Mouse (Mus musculus) neural tube, embryonic 11.5 days (tissue): ENCODE data around the gene Esf1. TPM values are rescaled to one million over a fixed set of nuclear protein-coding genes. Genes with fewer than 3 reads are reported as not detected.
"Not testable (repeated sequence)": the region's sequence is repeated elsewhere in the genome, so short reads cannot be mapped to it uniquely, and the experiment has no call there.

ENCODE experiments used
- ATAC-seq: fragments of 200-750 bp; cut with Nextera tagmentation; 2 replicates; pipeline ENCODE4 v1.8.0; 2017; ENCODE audit warnings: moderate number of reproducible peaks, mild to moderate bottlenecking, moderate TSS enrichment, moderate library complexity; ENCODE audit not compliant: insufficient read depth, low FRiP score, low TSS enrichment
- DNase-seq: peaks from one replicate; pipeline ENCODE4 v3.0.0-alpha.2; 2015; ENCODE audit warnings: low spot score
- H3K27ac ChIP-seq: fragments of 300-500 bp; sonication (generic); 2 replicates; pipeline ENCODE4 v1.5.1; 2014; ENCODE audit warnings: low read depth, mild to moderate bottlenecking, low read length
- H3K27me3 ChIP-seq: fragments of 300-500 bp; sonication (generic); 2 replicates; pipeline ENCODE4 v1.6.1; 2014; ENCODE audit warnings: mild to moderate bottlenecking, low read length, mixed read lengths; ENCODE audit not compliant: control insufficient read depth, insufficient read depth
- H3K36me3 ChIP-seq: fragments of 300-500 bp; sonication (generic); 2 replicates; pipeline ENCODE4 v1.6.1; 2014; ENCODE audit warnings: mild to moderate bottlenecking, low read length, moderate library complexity, mixed read lengths; ENCODE audit not compliant: control insufficient read depth, insufficient read depth
- H3K4me1 ChIP-seq: fragments of 300-500 bp; sonication (generic); 2 replicates; pipeline ENCODE4 v1.6.1; 2014; ENCODE audit warnings: low read length, mixed read lengths; ENCODE audit not compliant: control insufficient read depth, insufficient read depth
- H3K4me2 ChIP-seq: fragments of 300-500 bp; sonication (generic); 2 replicates; pipeline ENCODE4 v1.6.1; 2014; ENCODE audit warnings: low read depth, mild to moderate bottlenecking, moderate library complexity
- H3K4me3 ChIP-seq: fragments of 300-500 bp; sonication (generic); 2 replicates; pipeline ENCODE4 v1.5.1; 2014; ENCODE audit warnings: low read depth, low read length
- H3K9ac ChIP-seq: fragments of 300-500 bp; sonication (generic); 2 replicates; pipeline ENCODE4 v1.6.1; 2014; ENCODE audit warnings: mild to moderate bottlenecking, low read length
- H3K9me3 ChIP-seq: fragments of 300-500 bp; sonication (generic); 2 replicates; pipeline ENCODE4 v1.6.1; 2016; ENCODE audit warnings: low read length; ENCODE audit not compliant: control insufficient read depth
- WGBS: fragments of 180-500 bp; shearing (Covaris S2); extraction: QIAGEN DNeasy Blood & Tissue Kit; methylation state at CpG from one replicate; pipeline ENCODE4 v1.1.7; 2014; 5-methylcytosine and 5-hydroxymethylcytosine counted together
- polyA plus RNA-seq: library from polyadenylated mRNA; unstranded; fragments of >200 nt; fragmentation: Nextera tagmentation; extraction: Ambion mirVana; gene quantifications from 2 replicates; pipeline ENCODE4 v1.2.1, GENCODE M21; 2014

Esf1 gene
- polyA plus RNA-seq, 1 experiment from 2014 or later: 27.5 TPM

DNA sequence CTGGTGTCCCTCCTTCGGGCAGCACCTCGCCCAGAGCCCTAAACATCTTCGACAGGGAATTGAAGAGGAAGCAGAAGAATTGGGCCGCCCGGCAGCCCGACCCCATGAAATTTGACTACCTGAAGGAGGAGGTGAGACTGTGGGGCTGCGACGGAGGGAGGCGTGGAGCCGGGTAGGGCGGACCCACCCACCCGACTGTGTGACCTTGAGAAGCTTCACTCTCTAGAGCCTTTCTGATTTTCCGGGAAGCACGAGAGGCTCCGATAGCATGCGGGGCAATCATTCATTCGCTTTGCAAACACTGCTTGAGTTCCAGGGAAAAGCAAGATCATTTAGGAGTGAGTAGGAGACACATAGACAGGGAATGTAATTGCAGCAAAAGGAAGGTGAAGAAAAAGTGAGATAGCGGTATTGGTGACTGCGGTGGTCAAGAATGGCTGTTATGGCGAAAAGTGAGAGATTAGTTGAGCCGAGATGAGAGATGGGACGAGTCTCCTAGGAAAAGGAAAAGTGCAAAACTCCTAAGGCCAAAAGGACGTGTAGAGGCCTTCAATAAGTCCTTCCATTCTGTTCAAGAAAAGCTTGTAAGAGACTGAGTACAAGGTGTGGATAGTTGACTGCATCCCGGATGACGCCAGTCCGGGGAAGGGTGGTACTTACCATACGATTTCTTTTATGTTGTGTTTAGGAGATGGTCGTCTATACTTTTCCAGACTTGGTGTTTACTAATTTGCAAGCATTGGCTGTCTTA lies 614 bp upstream of the Esf1 start:
- ATAC-seq (peak; percentile 83), DNase-seq (no peak)
- no peaks in the 10 kb centered on the region for H3K27me3 ChIP-seq
- H3K4me2 ChIP-seq: peak overlapping the region; percentile 76
- peak overlapping the region; percentile 85 for H3K9ac ChIP-seq
- no peaks in the 10 kb centered on the region for H3K4me1 ChIP-seq
- WGBS: 7% methylated on average over 28 of the region's 28 CpGs
- H3K36me3 ChIP-seq: no peaks in the 10 kb centered on the region
- H3K9me3 ChIP-seq: no peaks in the 10 kb centered on the region
- no peak overlapping the region for H3K27ac ChIP-seq
- H3K4me3 ChIP-seq: peak overlapping the region; percentile 90

DNA sequence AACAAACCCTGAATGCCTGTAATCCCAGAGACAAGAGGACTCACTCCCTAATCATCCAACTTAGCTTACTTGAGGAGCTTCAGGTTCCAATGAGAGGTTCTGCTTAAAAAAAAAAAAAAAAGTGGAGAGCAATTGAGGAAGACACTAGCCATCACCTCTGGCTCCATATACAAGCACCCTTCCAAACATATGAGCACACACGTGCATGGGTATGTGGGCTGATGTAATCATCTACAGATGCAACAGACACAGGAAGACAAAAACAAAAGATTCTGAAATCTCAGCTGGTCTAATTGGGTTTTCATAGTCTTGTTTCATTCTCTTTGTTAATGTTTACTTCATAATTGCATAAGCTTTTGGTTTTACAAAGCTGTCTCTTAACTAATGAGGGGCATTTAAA lies 1.3 kb downstream of the Esf1 start:
- no peak for ATAC-seq
- H3K9me3 ChIP-seq: no peaks in the 10 kb centered on the region
- no peak overlapping the region for H3K27ac ChIP-seq
- H3K4me2 ChIP-seq: no peak overlapping the region
- H3K9ac ChIP-seq: no peak overlapping the region
- H3K4me1 ChIP-seq: no peaks in the 10 kb centered on the region
- H3K27me3 ChIP-seq: no peaks in the 10 kb centered on the region
- no peaks in the 10 kb centered on the region for H3K36me3 ChIP-seq
- H3K4me3 ChIP-seq: no peak overlapping the region
- no peak for DNase-seq
- 89% methylated on average over 1 of the region's 1 CpGs for WGBS

DNA sequence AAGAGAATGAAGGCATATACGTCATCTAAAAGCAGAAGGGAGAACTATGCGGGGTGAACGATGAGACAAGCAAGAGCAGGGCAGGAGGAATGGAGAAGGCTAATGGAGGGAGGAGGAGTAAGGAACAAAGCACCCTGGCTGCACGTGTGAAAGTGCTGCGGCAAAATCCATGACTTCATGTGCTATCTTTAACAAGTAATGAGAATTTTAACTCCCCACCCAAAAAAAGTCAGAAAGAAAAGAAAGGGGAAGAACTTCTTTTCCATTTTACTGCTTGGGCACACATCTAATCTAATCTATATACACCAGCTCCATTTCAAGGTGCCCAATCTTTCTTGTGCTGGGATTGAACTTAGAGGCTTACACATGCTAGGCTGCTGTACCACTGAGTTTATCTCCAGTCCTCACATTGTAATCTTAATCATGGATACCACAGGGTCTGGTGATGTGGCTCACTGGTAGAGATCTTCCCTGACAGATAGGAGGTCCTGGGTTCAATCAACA lies 7.0 kb downstream of the Esf1 start:
- ATAC-seq (no peak), DNase-seq (no peak)
- H3K27me3 ChIP-seq: no peaks in the 10 kb centered on the region
- WGBS: 98% methylated on average over 5 of the region's 5 CpGs
- H3K27ac ChIP-seq: no peak overlapping the region
- H3K9me3 ChIP-seq: no peaks in the 10 kb centered on the region
- no peak overlapping the region for H3K4me3 ChIP-seq
- H3K4me1 ChIP-seq: no peaks in the 10 kb centered on the region
- no peak overlapping the region for H3K9ac ChIP-seq
- no peak overlapping the region for H3K4me2 ChIP-seq
- no peaks in the 10 kb centered on the region for H3K36me3 ChIP-seq

DNA sequence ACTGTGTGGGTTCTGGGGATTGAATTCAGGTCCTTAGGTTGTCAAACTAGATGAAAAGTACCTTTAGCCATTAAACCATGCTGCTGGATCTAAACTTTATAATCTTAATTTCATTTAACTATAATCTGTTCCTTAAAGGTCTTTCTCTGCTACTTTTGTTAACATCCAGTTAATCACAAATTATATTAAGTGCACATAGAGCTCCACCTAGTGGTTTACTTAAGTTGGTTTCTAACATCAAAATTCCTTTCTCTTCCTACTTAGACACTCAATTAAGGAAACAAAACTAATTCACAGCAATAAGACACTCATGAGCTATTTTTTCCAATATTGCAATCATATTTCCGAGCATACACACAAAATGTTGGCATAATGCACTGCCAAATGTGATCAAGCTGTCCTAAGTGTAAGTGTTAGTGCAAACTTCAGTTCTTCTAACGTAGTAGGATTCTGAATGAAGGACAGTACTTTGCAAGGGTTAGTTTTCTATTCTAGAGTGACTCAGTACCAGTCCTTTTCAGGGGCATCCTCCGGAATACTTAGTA lies 11.1 kb downstream of the Esf1 start:
- no peak overlapping the region for H3K4me2 ChIP-seq
- H3K4me1 ChIP-seq: no peaks in the 10 kb centered on the region
- no peak overlapping the region for H3K27ac ChIP-seq
- DNase-seq (no peak), ATAC-seq (no peak)
- 84% methylated on average over 3 of the region's 3 CpGs for WGBS
- no peaks in the 10 kb centered on the region for H3K9me3 ChIP-seq
- H3K4me3 ChIP-seq: no peak overlapping the region
- no peak overlapping the region for H3K9ac ChIP-seq
- no peaks in the 10 kb centered on the region for H3K27me3 ChIP-seq
- no peaks in the 10 kb centered on the region for H3K36me3 ChIP-seq

DNA sequence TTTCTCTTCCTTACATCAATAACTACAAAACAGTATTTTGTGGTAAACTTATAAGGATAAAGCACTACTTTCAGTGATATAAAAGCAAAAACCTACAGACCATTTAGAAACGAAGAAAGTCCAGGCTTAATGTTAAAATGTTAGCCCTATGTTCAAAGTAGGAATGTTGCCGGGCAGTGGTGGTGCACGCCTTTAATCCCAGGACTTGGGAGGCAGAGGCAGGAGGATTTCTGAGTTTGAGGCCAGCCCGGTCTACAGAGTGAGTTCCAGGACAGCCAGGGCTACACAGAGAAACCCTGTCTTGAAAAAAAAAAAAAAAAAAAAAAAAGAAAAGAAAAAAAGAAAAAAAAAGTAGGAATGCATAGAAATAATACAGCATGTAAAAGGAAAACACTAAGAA lies 18.6 kb downstream of the Esf1 start, which contains the start of gene Gm17374:
Gene Gm17374 (plus strand): TSS at position 301 of the 400 bp plus-strand sequence.
- ATAC-seq, H3K4me3 ChIP-seq, H3K9me3 ChIP-seq, H3K9ac ChIP-seq, H3K4me1 ChIP-seq, H3K36me3 ChIP-seq, H3K4me2 ChIP-seq, DNase-seq, H3K27ac ChIP-seq, H3K27me3 ChIP-seq: not testable (repeated sequence)
- WGBS: 92% methylated on average over 4 of the region's 4 CpGs

DNA sequence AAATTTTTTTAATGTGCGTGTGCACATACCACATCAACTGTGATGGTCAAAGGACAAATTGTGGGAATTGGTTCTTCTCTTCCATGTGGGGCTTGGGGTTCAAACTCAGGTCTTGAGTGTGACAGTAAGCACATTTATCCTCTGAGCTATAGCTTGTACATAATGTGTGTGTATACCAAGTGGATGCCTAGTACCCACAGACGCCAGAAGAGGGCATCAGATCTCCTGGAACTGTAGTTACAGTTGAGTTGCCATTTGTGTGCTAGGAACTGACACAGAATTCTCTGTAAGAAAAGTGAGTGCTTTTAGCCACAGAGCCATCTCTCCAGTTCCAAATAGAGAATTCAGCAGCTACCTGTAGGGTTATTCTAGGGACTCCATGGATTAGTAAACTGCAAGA lies 44.8 kb downstream of the Esf1 start:
- Histone ChIP-seq H3K4me3 (no peak overlapping the region), H3K4me2 (no peak overlapping the region), H3K4me1 (no peaks in the 10 kb centered on the region), H3K27ac (no peak overlapping the region), H3K9me3 (no peaks in the 10 kb centered on the region), H3K9ac (no peak overlapping the region), H3K36me3 (peaks cover 7% of the 10 kb centered on the region), H3K27me3 (no peaks in the 10 kb centered on the region)
- DNase-seq: no peak
- WGBS: 85% methylated on average over 2 of the region's 2 CpGs
- no peak for ATAC-seq

DNA sequence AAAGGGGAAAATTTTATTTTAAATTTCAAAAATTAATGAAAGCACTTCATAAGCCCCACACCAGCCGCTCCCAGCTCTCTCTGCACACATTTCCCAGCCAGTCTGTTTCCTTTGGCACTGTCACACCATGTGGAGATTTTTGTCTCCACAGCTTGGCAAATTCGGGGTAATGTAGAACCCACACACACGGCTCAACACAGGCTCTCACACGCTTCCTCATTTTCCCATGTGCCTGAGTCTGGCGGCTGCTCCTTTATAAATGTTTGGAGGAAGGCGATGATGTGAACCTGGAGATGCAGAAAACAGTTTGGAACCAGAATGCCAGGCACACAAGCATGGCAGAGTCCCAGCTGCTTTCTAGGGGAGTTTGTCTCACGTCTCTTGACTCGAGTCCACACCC lies 56.5 kb downstream of the Esf1 start:
- DNase-seq (no peak), ATAC-seq (no peak)
- 90% methylated on average over 8 of the region's 8 CpGs for WGBS
- Histone ChIP-seq H3K4me1 (no peaks in the 10 kb centered on the region), H3K4me2 (no peak overlapping the region), H3K27me3 (no peaks in the 10 kb centered on the region), H3K36me3 (no peaks in the 10 kb centered on the region), H3K4me3 (no peak overlapping the region), H3K9ac (no peak overlapping the region), H3K27ac (no peak overlapping the region), H3K9me3 (no peaks in the 10 kb centered on the region)

DNA sequence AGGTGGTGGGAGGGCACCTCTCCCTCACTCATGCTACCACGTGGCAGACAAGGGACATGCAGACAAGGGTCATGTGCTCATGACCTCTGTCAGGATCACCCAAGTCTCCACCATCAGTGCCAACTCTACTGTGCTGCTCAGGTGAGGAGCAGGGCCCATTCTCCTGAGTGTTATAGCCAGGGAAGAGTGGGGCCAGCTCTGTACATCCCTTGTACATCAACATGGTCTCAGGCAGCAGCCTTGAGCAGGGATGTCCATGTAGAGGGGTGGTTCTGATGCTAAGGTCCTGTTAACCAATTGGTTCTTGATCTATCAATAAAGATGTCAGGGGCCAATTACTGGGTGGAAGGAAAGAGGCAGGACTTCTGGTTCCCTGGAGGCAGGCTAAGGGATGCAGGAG lies 61.4 kb downstream of the Esf1 start:
- H3K27ac ChIP-seq: no peak overlapping the region
- ATAC-seq: no peak
- H3K4me1 ChIP-seq: no peaks in the 10 kb centered on the region
- WGBS: 52% methylated on average over 1 of the region's 1 CpGs
- H3K36me3 ChIP-seq: no peaks in the 10 kb centered on the region
- DNase-seq: no peak
- no peak overlapping the region for H3K4me3 ChIP-seq
- H3K9ac ChIP-seq: no peak overlapping the region
- no peak overlapping the region for H3K4me2 ChIP-seq
- H3K27me3 ChIP-seq: no peaks in the 10 kb centered on the region
- no peaks in the 10 kb centered on the region for H3K9me3 ChIP-seq

DNA sequence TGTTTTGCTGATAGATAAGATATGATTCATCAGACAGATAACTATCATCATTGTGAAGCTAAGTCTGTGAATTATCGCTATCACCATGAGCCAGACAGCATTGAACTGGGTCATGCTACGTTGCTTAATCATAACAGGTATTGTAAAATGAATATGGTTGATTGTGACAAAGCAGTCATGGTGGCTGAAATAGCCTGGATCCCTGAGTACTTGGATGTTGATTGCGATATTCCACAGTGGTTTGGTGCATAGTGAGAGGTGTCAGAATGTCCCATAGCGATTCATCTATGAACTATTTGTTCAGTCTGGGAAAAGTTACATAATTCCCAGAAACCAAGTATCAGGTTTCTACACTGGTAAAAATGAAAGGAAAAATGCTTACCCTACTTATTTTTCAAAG lies 62.7 kb downstream of the Esf1 start:
- Histone ChIP-seq H3K9me3 (no peaks in the 10 kb centered on the region), H3K4me3 (no peak overlapping the region), H3K27me3 (no peaks in the 10 kb centered on the region), H3K4me2 (no peak overlapping the region), H3K27ac (no peak overlapping the region), H3K9ac (no peak overlapping the region), H3K4me1 (no peaks in the 10 kb centered on the region), H3K36me3 (no peaks in the 10 kb centered on the region)
- 89% methylated on average over 4 of the region's 4 CpGs for WGBS
- no peak for DNase-seq
- ATAC-seq: no peak
